Mouse (Mus musculus) stomach, postnatal 0 days (tissue): ENCODE results near the gene Trp63. TPM values are rescaled to one million over a fixed set of nuclear protein-coding genes. Genes with fewer than 3 reads are reported as not detected.

Source experiments
- ATAC-seq: fragments of 200-750 bp; cut with Nextera tagmentation; 2 replicates; pipeline ENCODE4 v1.8.0; 2017; ENCODE audit not compliant: low FRiP score, low TSS enrichment
- DNase-seq: peaks from one replicate; pipeline ENCODE4 v3.0.0-alpha.2; 2016; ENCODE audit warnings: low spot score
- H3K27ac ChIP-seq: fragments of 300-500 bp; sonication (generic); replicated peaks from 2 replicates; pipeline ENCODE4 v1.5.1; 2014; ENCODE audit warnings: mild to moderate bottlenecking, control low read depth
- H3K27me3 ChIP-seq: fragments of 300-500 bp; sonication (generic); 2 replicates; pipeline ENCODE4 v1.6.1; 2014; ENCODE audit warnings: low read length; ENCODE audit not compliant: control insufficient read depth, insufficient read depth
- H3K36me3 ChIP-seq: fragments of 300-500 bp; sonication (generic); 2 replicates; pipeline ENCODE4 v1.6.1; 2014; ENCODE audit warnings: low read length, mixed read lengths; ENCODE audit not compliant: control insufficient read depth, insufficient read depth
- H3K4me1 ChIP-seq: fragments of 300-500 bp; sonication (generic); replicated peaks from 2 replicates; pipeline ENCODE4 v1.6.1; 2014; ENCODE audit warnings: antibody characterized with exemption; ENCODE audit not compliant: control insufficient read depth, insufficient read depth
- H3K4me2 ChIP-seq: fragments of 300-500 bp; sonication (generic); replicated peaks from 2 replicates; pipeline ENCODE4 v1.6.1; 2014; ENCODE audit warnings: low read depth, mild to moderate bottlenecking, control low read depth, moderate library complexity
- H3K4me3 ChIP-seq: fragments of 300-500 bp; sonication (generic); 2 replicates; pipeline ENCODE4 v1.5.1; 2014; ENCODE audit warnings: low read depth, low read length, control low read depth
- H3K9ac ChIP-seq: fragments of 300-500 bp; sonication (generic); 2 replicates; pipeline ENCODE4 v1.6.1; 2014; ENCODE audit warnings: mild to moderate bottlenecking, low read length, control low read depth, mixed read lengths
- H3K9me3 ChIP-seq: fragments of 300-500 bp; sonication (generic); 2 replicates; pipeline ENCODE4 v1.6.1; 2016; ENCODE audit warnings: low read length; ENCODE audit not compliant: control insufficient read depth
- CTCF ChIP-seq: IDR thresholded peaks from 2 replicates; pipeline ENCODE4 v1.5.1; 2016; ENCODE audit warnings: antibody characterized with exemption, low read depth, mild to moderate bottlenecking, moderate library complexity
- EP300 ChIP-seq: optimal IDR thresholded peaks from 2 replicates; pipeline ENCODE3; 2016; ENCODE audit warnings: antibody characterized with exemption
- WGBS: fragments of 180-500 bp; shearing (Covaris S2); extraction: QIAGEN DNeasy Blood & Tissue Kit; methylation state at CpG from one replicate; pipeline ENCODE4 v1.1.7; 2014; 5-methylcytosine and 5-hydroxymethylcytosine counted together
- polyA plus RNA-seq: library from polyadenylated mRNA; unstranded; fragments of >200 nt; fragmentation: Nextera tagmentation; extraction: Ambion mirVana; gene quantifications from 2 replicates; pipeline ENCODE4 v1.2.1, GENCODE M21; 2015

Gene Trp63
- polyA plus RNA-seq, 1 experiment from 2014 or later, result 21.6 TPM

GRCm38 (mm10) chr16:25842996-25843395, 159.4 kb downstream of the Trp63 start:
- H3K27ac ChIP-seq, result peak overlapping the region; percentile 56; the same call in 1 of the 2 replicates
- DNase-seq (no peak), ATAC-seq (no peak)
- H3K27me3 ChIP-seq, result no peaks in the 10 kb centered on the region
- no peaks in the 10 kb centered on the region for H3K36me3 ChIP-seq
- no peak overlapping the region for H3K4me2 ChIP-seq
- no peak overlapping the region for H3K9ac ChIP-seq
- TF ChIP-seq EP300 (no peak), CTCF (no peak)
- no peak overlapping the region for H3K4me3 ChIP-seq
- WGBS, result 62% methylated on average over 6 of the region's 6 CpGs
- H3K9me3 ChIP-seq, result no peaks in the 10 kb centered on the region
- H3K4me1 ChIP-seq, result no peaks in the 10 kb centered on the region

GRCm38 (mm10) chr16:25843625-25844024, 160.1 kb downstream of the Trp63 start:
- Histone ChIP-seq H3K27me3 (no peaks in the 10 kb centered on the region), H3K9me3 (no peaks in the 10 kb centered on the region), H3K4me1 (no peaks in the 10 kb centered on the region), H3K9ac (no peak overlapping the region), H3K27ac (no peak overlapping the region), H3K36me3 (no peaks in the 10 kb centered on the region), H3K4me3 (no peak overlapping the region), H3K4me2 (no peak overlapping the region)
- 69% methylated on average over 13 of the region's 13 CpGs for WGBS
- DNase-seq (no peak), ATAC-seq (no peak)
- TF ChIP-seq CTCF, result no peak
- peak; percentile 55 for TF ChIP-seq EP300

- Histone ChIP-seq H3K36me3 (no peaks in the 10 kb centered on the region), H3K27me3 (no peaks in the 10 kb centered on the region), H3K4me3 (no peak overlapping the region), H3K27ac (no peak overlapping the region), H3K9me3 (no peaks in the 10 kb centered on the region), H3K4me2 (no peak overlapping the region), H3K9ac (no peak overlapping the region), H3K4me1 (no peaks in the 10 kb centered on the region)
- DNase-seq, result no peak
- no peak for TF ChIP-seq CTCF
- TF ChIP-seq EP300, result no peak
- no peak for ATAC-seq
- WGBS, result 77% methylated on average over 5 of the region's 5 CpGs
Measured at GRCm38 (mm10) chr16:25846611-25847010, 163.0 kb downstream of the Trp63 start.

- WGBS, result 62% methylated on average over 2 of the region's 2 CpGs
- no peak for TF ChIP-seq EP300
- no peak for TF ChIP-seq CTCF
- Histone ChIP-seq H3K36me3 (no peaks in the 10 kb centered on the region), H3K27me3 (no peaks in the 10 kb centered on the region), H3K4me2 (no peak overlapping the region), H3K27ac (no peak overlapping the region), H3K9me3 (no peaks in the 10 kb centered on the region), H3K4me3 (no peak overlapping the region), H3K4me1 (no peaks in the 10 kb centered on the region), H3K9ac (no peak overlapping the region)
- DNase-seq (no peak), ATAC-seq (no peak)
Measured at GRCm38 (mm10) chr16:25848474-25848873, 164.9 kb downstream of the Trp63 start.

DNA sequence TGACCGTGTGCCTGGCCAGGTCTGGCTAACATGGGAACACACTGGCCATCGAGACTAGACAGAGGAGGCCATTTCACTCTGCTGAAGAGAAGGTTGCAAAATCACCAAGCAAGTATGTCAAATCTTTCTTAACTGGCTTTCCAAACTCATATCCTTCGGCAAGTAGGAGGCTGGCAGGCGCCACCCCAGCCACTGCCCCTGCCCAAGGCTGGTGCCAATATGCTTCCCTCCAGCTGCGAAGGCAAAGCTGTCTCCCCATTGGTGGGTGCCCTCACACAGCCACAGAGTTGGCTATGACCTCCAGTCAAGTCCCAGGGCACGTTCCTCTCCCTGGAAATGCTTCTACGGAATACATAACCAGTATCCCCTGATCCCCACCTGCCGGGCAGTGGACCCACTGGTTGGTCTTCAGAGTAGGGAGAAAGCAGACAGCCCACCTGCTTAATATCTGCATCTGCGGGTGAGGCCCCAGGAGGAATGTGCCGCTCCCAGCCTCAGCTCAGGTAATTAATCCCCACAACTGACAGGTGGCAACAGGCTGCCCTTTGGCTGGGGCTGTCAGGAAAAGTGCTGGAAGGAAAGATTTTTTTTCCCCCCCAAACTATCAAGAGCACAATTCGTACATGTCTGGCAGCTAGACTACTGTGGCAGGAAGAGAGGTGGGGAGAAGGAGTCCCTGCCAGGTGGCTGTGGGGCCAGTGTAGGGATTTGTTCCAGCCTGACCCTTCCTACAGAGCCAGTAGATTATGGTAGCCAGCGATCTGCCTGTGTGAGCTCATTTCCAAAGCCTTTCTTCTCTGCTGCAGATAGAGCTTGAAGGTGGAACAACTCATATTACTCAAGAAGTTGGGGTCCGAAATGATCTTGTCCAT, 166.3 kb downstream of the Trp63 start:
- no peak overlapping the region for H3K4me2 ChIP-seq
- DNase-seq, result peak; percentile 47
- peak; percentile 63 for ATAC-seq

GRCm38 (mm10) chr16:25860731-25861505, 177.4 kb downstream of the Trp63 start:
- H3K36me3 ChIP-seq, result no peaks in the 10 kb centered on the region
- no peak for TF ChIP-seq EP300
- TF ChIP-seq CTCF, result no peak
- no peak overlapping the region for H3K4me3 ChIP-seq
- no peak overlapping the region for H3K4me2 ChIP-seq
- 59% methylated on average over 8 of the region's 8 CpGs for WGBS
- no peaks in the 10 kb centered on the region for H3K27me3 ChIP-seq
- ATAC-seq (no peak), DNase-seq (no peak)
- no peaks in the 10 kb centered on the region for H3K4me1 ChIP-seq
- H3K9ac ChIP-seq, result no peak overlapping the region
- no peak overlapping the region for H3K27ac ChIP-seq
- no peaks in the 10 kb centered on the region for H3K9me3 ChIP-seq

More for the DNA sequence above, 166.3 kb downstream of the Trp63 start:
- no peaks in the 10 kb centered on the region for H3K36me3 ChIP-seq
- no peaks in the 10 kb centered on the region for H3K9me3 ChIP-seq
- H3K4me3 ChIP-seq, result no peak overlapping the region
- H3K4me1 ChIP-seq, result no peaks in the 10 kb centered on the region
- 40% methylated on average over 13 of the region's 13 CpGs for WGBS
- H3K9ac ChIP-seq, result no peak overlapping the region
- H3K27ac ChIP-seq, result peak overlapping the region; percentile 40; the same call in 1 of the 2 replicates
- H3K27me3 ChIP-seq, result no peaks in the 10 kb centered on the region
- no peak for TF ChIP-seq CTCF
- TF ChIP-seq EP300, result no peak
